Mouse (Mus musculus) midbrain, embryonic 15.5 days (tissue): ENCODE measurements at regions not wholly inside any gene's neighbourhood (a gene's known extent, or its start where the extent isn't known, plus 50 kb on each side); places are given as distances from the start of the nearest gene placed in this dataset.
"Not testable (repeated sequence)": the region's sequence is repeated elsewhere in the genome, so short reads cannot be mapped to it uniquely, and the experiment has no call there.

Experiments used
- ATAC-seq: fragments of 200-750 bp; cut with Nextera tagmentation; replicated peaks from 2 replicates; pipeline ENCODE4 v1.8.0; 2017; ENCODE audit warnings: moderate TSS enrichment
- H3K27ac ChIP-seq: fragments of 300-500 bp; sonication (generic); 2 replicates; pipeline ENCODE4 v1.5.1; 2015; ENCODE audit warnings: mild to moderate bottlenecking, inconsistent platforms
- H3K27me3 ChIP-seq: fragments of 300-500 bp; sonication (generic); replicated peaks from 2 replicates; pipeline ENCODE4 v1.6.1; 2015; ENCODE audit warnings: inconsistent platforms
- H3K36me3 ChIP-seq: fragments of 300-500 bp; sonication (generic); replicated peaks from 2 replicates; pipeline ENCODE4 v1.6.1; 2015; ENCODE audit warnings: inconsistent platforms
- H3K4me1 ChIP-seq: fragments of 300-500 bp; sonication (generic); 2 replicates; pipeline ENCODE4 v1.6.1; 2015; ENCODE audit warnings: inconsistent platforms
- H3K4me2 ChIP-seq: fragments of 300-500 bp; sonication (generic); 2 replicates; pipeline ENCODE4 v1.6.1; 2015; ENCODE audit warnings: inconsistent platforms, mild to moderate bottlenecking, moderate library complexity
- H3K4me3 ChIP-seq: fragments of 300-500 bp; sonication (generic); 2 replicates; pipeline ENCODE4 v1.5.1; 2015; ENCODE audit warnings: mild to moderate bottlenecking, inconsistent platforms
- H3K9ac ChIP-seq: fragments of 300-500 bp; sonication (generic); 2 replicates; pipeline ENCODE4 v1.6.1; 2015; ENCODE audit warnings: mild to moderate bottlenecking, inconsistent platforms
- H3K9me3 ChIP-seq: fragments of 300-500 bp; sonication (generic); 2 replicates; pipeline ENCODE4 v1.6.1; 2016; ENCODE audit warnings: inconsistent platforms
- WGBS: fragments of 180-500 bp; shearing (Covaris S2); methylation state at CpG from one replicate; pipeline ENCODE4 v1.1.7; 2015; ENCODE audit warnings: mixed read lengths; 5-methylcytosine and 5-hydroxymethylcytosine counted together

- Histone ChIP-seq H3K4me1 (no peaks in the 10 kb centered on the region), H3K9me3 (no peaks in the 10 kb centered on the region), H3K36me3 (no peaks in the 10 kb centered on the region), H3K27me3 (no peaks in the 10 kb centered on the region), H3K4me3 (no peak overlapping the region), H3K4me2 (no peak overlapping the region), H3K9ac (no peak overlapping the region), H3K27ac (no peak overlapping the region)
- ATAC-seq = no peak
- WGBS = 86% methylated on average over 9 of the region's 9 CpGs
Measured at GRCm38 (mm10) chr8:57383746-57384320, 63.0 kb downstream of the Hand2 start.

- no peaks in the 10 kb centered on the region for H3K27me3 ChIP-seq
- no peaks in the 10 kb centered on the region for H3K4me1 ChIP-seq
- H3K27ac ChIP-seq = no peak overlapping the region
- no peak overlapping the region for H3K4me3 ChIP-seq
- no peak for ATAC-seq
- H3K9me3 ChIP-seq = no peaks in the 10 kb centered on the region
- H3K9ac ChIP-seq = no peak overlapping the region
- no peak overlapping the region for H3K4me2 ChIP-seq
- H3K36me3 ChIP-seq = no peaks in the 10 kb centered on the region
- WGBS = 88% methylated on average over 5 of the region's 5 CpGs
Measured at GRCm38 (mm10) chr8:57387627-57388026, 66.8 kb downstream of the Hand2 start.

DNA sequence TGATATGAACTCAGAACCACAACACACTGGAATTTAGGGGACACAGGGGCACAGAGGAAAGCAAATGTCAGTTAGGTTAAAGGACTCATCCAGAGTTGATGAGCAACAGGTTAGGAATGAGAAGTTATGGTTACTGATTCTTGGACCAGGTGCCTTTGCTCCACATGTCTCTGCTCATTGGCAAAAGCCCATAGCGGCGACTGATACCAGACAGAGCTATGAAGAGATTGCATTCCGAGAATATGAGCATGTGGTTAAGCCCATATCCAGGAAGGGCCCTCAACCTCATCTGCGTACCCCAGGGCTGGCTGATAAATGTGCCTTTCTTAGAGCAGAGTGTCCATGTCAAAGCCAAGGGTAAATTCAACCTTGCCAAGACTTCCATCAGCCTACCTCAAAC is 67.1 kb upstream of the Scrg1 start:
- no peak for ATAC-seq
- Histone ChIP-seq H3K27me3 (no peaks in the 10 kb centered on the region), H3K4me1 (no peaks in the 10 kb centered on the region), H3K36me3 (no peaks in the 10 kb centered on the region), H3K27ac (no peak overlapping the region), H3K9ac (no peak overlapping the region), H3K4me2 (no peak overlapping the region), H3K4me3 (no peak overlapping the region), H3K9me3 (no peaks in the 10 kb centered on the region)
- 95% methylated on average over 4 of the region's 4 CpGs for WGBS

DNA sequence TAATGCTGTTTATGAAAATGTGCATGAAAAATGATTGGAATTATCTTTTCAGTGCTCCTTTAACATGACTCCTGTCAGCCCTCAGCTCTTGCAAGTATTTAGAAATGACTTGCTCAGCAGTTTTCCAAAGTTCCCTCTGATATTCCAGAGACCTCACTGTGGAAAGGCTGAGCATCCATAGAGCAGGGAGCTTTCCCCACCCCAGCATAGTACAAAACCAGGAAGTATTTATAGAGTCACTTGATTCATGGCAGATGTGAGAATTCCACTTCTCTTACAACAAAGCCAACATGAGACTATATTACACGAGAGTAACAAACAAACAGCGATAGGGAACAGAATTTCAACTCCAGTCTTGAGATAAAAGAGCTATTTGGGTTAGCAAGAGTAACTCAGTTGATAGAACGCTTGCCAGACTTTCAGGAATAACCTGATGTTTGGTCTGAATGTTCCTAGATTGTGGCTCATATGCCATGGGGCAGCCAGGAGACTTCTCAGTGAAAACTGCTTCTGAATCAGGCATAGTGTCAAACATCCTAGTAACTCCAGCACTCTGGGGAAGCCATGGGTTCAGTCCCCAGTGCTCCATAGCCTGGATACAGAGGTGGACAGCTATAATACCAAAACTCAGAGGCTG is 57.6 kb upstream of the Scrg1 start:
- 79% methylated on average over 3 of the region's 3 CpGs for WGBS
- no peak overlapping the region for H3K4me3 ChIP-seq

GRCm38 (mm10) chr8:57400171-57400570 is 55.6 kb upstream of the Scrg1 start:
- H3K4me1 ChIP-seq, H3K27me3 ChIP-seq, H3K36me3 ChIP-seq, H3K4me2 ChIP-seq, H3K4me3 ChIP-seq, H3K27ac ChIP-seq, H3K9me3 ChIP-seq, ATAC-seq, H3K9ac ChIP-seq: not testable (repeated sequence)

More for the DNA sequence above, 57.6 kb upstream of the Scrg1 start:
- Histone ChIP-seq H3K4me2 (no peak overlapping the region), H3K9me3 (no peaks in the 10 kb centered on the region), H3K27ac (no peak overlapping the region), H3K27me3 (no peaks in the 10 kb centered on the region), H3K36me3 (no peaks in the 10 kb centered on the region), H3K4me1 (no peaks in the 10 kb centered on the region), H3K9ac (no peak overlapping the region)
- ATAC-seq = no peak

DNA sequence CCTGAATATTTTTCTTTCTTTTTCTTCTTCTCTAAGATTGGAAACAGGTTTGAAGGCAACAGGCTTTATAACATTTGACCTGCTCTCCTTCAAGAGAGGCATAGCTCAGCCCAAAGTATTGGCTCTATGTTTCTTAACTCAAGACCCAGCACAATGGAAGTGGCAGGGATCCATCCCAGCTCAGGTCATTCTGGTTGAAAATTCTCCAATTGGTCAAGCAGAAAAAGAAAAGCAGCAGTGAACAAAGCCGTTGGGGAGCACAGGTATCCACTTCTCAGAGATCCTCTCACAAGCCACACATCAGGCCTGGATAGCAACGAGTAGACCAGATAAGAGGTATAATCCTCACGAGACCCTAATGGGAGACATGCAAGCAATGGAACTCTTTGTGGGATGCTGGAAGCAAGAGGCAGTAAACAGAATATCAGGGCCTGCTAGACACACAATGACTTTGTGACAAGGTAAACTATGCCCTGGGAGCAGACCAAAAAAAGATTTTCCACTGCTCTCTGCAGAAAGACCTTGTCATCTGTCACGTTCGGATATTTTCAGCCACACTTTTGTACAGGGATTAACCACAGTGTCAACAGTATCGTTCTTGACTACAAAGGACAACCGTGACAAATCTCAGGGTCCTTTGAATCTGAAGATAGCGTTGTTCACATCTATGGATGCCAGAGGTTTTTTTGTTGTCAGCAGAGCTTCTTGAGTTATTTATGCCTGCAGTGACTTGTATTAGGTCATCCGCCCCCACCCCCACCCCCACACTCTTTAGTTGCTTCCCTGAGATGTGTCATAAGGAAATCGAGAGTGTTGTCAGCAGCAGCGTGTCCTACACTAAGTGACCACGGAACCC is 54.7 kb upstream of the Scrg1 start:
- Histone ChIP-seq H3K4me2 (no peak overlapping the region), H3K9me3 (no peaks in the 10 kb centered on the region), H3K27ac (no peak overlapping the region), H3K4me3 (no peak overlapping the region), H3K36me3 (no peaks in the 10 kb centered on the region), H3K9ac (no peak overlapping the region), H3K27me3 (no peaks in the 10 kb centered on the region), H3K4me1 (no peaks in the 10 kb centered on the region)
- 23% methylated on average over 12 of the region's 12 CpGs for WGBS
- ATAC-seq = peak; percentile 30; the same call in 1 of the 2 replicates

DNA sequence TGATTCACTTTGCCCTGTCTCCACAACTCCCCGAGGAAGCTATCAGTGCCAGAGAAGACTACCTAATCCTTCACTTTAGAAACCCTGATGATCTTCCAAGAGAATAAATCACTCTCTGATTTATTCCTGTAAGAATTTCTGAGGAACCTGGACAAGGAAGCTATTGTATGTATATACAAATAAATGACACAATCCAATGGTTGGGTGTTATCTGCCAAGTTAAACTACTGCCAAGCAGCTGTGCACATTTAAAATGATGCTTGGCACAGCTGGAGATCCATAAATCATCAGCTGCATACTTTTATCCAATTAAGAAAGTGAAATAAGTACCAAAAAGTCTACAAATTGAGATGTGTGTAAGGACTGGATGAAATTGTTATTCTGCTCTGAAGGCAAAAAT is 54.1 kb upstream of the Scrg1 start:
- WGBS = 45% methylated on average over 1 of the region's 1 CpGs
- Histone ChIP-seq H3K4me1 (no peaks in the 10 kb centered on the region), H3K4me2 (no peak overlapping the region), H3K9me3 (no peaks in the 10 kb centered on the region), H3K9ac (no peak overlapping the region), H3K27ac (no peak overlapping the region), H3K36me3 (no peaks in the 10 kb centered on the region), H3K4me3 (no peak overlapping the region), H3K27me3 (no peaks in the 10 kb centered on the region; the same call in 1 of the 2 replicates)
- ATAC-seq = no peak

GRCm38 (mm10) chr8:57402200-57402599 is 53.5 kb upstream of the Scrg1 start:
- Histone ChIP-seq H3K4me2 (no peak overlapping the region), H3K4me1 (no peaks in the 10 kb centered on the region), H3K36me3 (no peaks in the 10 kb centered on the region), H3K9me3 (no peaks in the 10 kb centered on the region), H3K27me3 (no peaks in the 10 kb centered on the region; the same call in 1 of the 2 replicates), H3K4me3 (no peak overlapping the region), H3K9ac (no peak overlapping the region), H3K27ac (no peak overlapping the region)
- 0 out of 2 replicates have a peak, but pooled peaks have one; percentile 34 for ATAC-seq
- WGBS = 31% methylated on average over 5 of the region's 5 CpGs

- no peaks in the 10 kb centered on the region for H3K36me3 ChIP-seq
- WGBS = 85% methylated on average over 11 of the region's 11 CpGs
Measured at GRCm38 (mm10) chr8:57403640-57404180, 52.0 kb upstream of the Scrg1 start.

GRCm38 (mm10) chr8:57405277-57405817 is 50.4 kb upstream of the Scrg1 start:
- no peak overlapping the region for H3K9ac ChIP-seq
- H3K9me3 ChIP-seq = no peaks in the 10 kb centered on the region
- H3K4me1 ChIP-seq = peaks cover 11% of the 10 kb centered on the region
- H3K27ac ChIP-seq = no peak overlapping the region
- peaks cover 4% of the 10 kb centered on the region for H3K27me3 ChIP-seq
- no peaks in the 10 kb centered on the region for H3K36me3 ChIP-seq
- WGBS = 19% methylated on average over 11 of the region's 11 CpGs
- no peak for ATAC-seq
- no peak overlapping the region for H3K4me3 ChIP-seq
- H3K4me2 ChIP-seq = no peak overlapping the region

More at GRCm38 (mm10) chr8:57403640-57404180, 52.0 kb upstream of the Scrg1 start:
- Histone ChIP-seq H3K4me2 (no peak overlapping the region), H3K9me3 (no peaks in the 10 kb centered on the region), H3K9ac (no peak overlapping the region), H3K27me3 (no peaks in the 10 kb centered on the region; the same call in 1 of the 2 replicates), H3K4me1 (no peaks in the 10 kb centered on the region), H3K27ac (no peak overlapping the region), H3K4me3 (no peak overlapping the region)
- no peak for ATAC-seq
